Mouse (Mus musculus) lung, embryonic 14.5 days (tissue): ENCODE results near the gene Trpm7. TPM values are rescaled to one million over a fixed set of nuclear protein-coding genes. Genes with fewer than 3 reads are reported as not detected.
A peak's percentile ranks its signal among the peaks of the same experiment; 100 is the strongest.

Experiments used
- ATAC-seq: fragments of 200-750 bp; cut with Nextera tagmentation; 2 replicates; pipeline ENCODE4 v1.8.0; 2017; ENCODE audit warnings: mild to moderate bottlenecking, moderate TSS enrichment, moderate library complexity; ENCODE audit not compliant: insufficient read depth
- DNase-seq: peaks from one replicate; pipeline ENCODE4 v3.0.0-alpha.2; 2015
- H3K27ac ChIP-seq: fragments of 300-500 bp; sonication (generic); 2 replicates; pipeline ENCODE4 v1.5.1; 2014; ENCODE audit warnings: low read depth, mild to moderate bottlenecking, moderate library complexity
- H3K27me3 ChIP-seq: fragments of 300-500 bp; sonication (generic); 2 replicates; pipeline ENCODE4 v1.6.1; 2014; ENCODE audit warnings: low read length, control low read depth; ENCODE audit not compliant: insufficient read depth
- H3K36me3 ChIP-seq: fragments of 300-500 bp; sonication (generic); 2 replicates; pipeline ENCODE4 v1.6.1; 2014; ENCODE audit warnings: control low read depth; ENCODE audit not compliant: insufficient read depth
- H3K4me1 ChIP-seq: fragments of 300-500 bp; sonication (generic); 2 replicates; pipeline ENCODE4 v1.6.1; 2014; ENCODE audit warnings: antibody characterized with exemption, control low read depth; ENCODE audit not compliant: insufficient read depth
- H3K4me2 ChIP-seq: fragments of 300-500 bp; sonication (generic); 2 replicates; pipeline ENCODE4 v1.6.1; 2014; ENCODE audit warnings: mild to moderate bottlenecking
- H3K4me3 ChIP-seq: fragments of 300-500 bp; sonication (generic); 2 replicates; pipeline ENCODE4 v1.5.1; 2014; ENCODE audit warnings: low read depth, low read length
- H3K9ac ChIP-seq: fragments of 300-500 bp; sonication (generic); 2 replicates; pipeline ENCODE4 v1.6.1; 2014
- H3K9me3 ChIP-seq: fragments of 300-500 bp; sonication (generic); 2 replicates; pipeline ENCODE4 v1.6.1; 2016; ENCODE audit warnings: low read depth, low read length, control low read depth
- CTCF ChIP-seq: IDR thresholded peaks from 2 replicates; pipeline ENCODE4 v1.5.1; 2016; ENCODE audit warnings: antibody characterized with exemption, low read depth
- WGBS: fragments of 180-500 bp; shearing (Covaris S2); extraction: QIAGEN DNeasy Blood & Tissue Kit; methylation state at CpG from one replicate; pipeline ENCODE4 v1.1.7; 2014; 5-methylcytosine and 5-hydroxymethylcytosine counted together
- microRNA-seq: library from miRNA; unstranded; fragments of <30 nt; microRNA quantifications from one replicate; pipeline ENCODE4, GENCODE M21; 2016; ENCODE audit warnings: borderline number of aligned reads
- polyA plus RNA-seq: library from polyadenylated mRNA; unstranded; fragments of >200 nt; fragmentation: Nextera tagmentation; extraction: Ambion mirVana; gene quantifications from 2 replicates; pipeline ENCODE4 v1.2.1, GENCODE M21; 2014

Trpm7 gene
- polyA plus RNA-seq, 1 experiment from 2014 or later: 50.8 TPM

DNA sequence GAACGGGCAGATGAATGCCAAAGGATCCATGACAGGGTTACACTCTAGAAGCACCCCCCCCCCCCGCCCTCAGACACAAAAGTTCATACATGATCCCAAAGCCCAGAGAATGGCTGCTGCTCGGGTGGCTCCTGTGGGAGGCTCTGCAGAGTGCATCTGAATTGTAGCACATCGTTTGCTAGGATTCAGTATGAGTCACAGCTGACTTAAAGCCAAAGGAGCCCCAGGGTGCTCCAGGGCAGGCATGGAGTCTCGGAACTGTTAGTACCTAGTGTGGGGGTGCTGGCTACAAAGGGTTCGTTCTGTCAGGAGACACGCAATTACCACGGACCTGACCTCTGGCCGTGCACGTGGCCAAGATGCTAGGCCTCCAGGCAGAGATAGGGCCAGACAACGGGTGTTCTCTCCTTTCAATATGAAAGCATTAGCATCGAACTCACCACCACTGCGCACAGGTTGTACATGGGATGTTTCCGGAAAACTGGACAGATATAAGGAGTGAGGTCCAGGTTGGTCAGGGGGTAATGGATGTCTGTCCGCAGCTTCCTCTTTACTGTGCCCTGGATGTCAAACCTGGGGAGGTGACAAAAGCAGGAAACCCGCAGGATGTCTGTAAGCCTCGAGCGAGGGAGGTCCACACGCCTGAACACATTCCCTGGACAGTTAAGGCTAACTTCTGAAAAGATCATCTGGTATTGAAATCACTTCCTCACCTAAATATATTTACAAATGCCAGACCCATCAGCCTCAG lies 106.4 kb downstream of the Trpm7 start:
- WGBS: 63% methylated on average over 19 of the region's 19 CpGs
- no peak overlapping the region for H3K4me2 ChIP-seq

DNA sequence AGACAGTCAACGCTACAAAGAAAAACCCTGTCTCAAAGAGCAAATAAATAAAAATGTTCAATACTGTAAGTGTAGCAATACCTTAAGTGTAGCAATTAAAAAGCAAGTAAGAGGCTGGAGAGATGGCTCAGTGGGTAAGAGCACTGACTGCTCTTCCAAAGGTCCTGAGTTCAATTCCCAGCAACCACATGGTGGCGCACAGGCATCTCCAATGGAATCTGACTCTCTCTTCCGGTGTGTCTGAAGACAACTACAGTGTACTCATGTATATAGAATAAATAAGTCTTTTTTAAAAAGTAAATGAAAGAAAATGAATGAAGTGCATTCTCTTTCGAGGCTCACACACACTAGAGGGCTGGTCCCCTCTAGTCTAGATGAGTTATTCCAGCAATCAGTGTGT lies 107.8 kb downstream of the Trpm7 start:
- Histone ChIP-seq H3K9ac (no peak overlapping the region), H3K4me1 (no peaks in the 10 kb centered on the region), H3K4me3 (no peak overlapping the region), H3K4me2 (no peak overlapping the region), H3K9me3 (no peaks in the 10 kb centered on the region), H3K27ac (no peak overlapping the region), H3K36me3 (no peaks in the 10 kb centered on the region), H3K27me3 (no peaks in the 10 kb centered on the region; the same call in 1 of the 2 replicates)
- peak; percentile 39 for TF ChIP-seq CTCF
- peak; percentile 33 for DNase-seq
- 71% methylated on average over 4 of the region's 4 CpGs for WGBS
- ATAC-seq: no peak

More for the DNA sequence above, 106.4 kb downstream of the Trpm7 start:
- DNase-seq: no peak
- no peak overlapping the region for H3K9ac ChIP-seq
- no peak overlapping the region for H3K27ac ChIP-seq
- no peaks in the 10 kb centered on the region; the same call in 1 of the 2 replicates for H3K27me3 ChIP-seq
- no peak for ATAC-seq
- H3K36me3 ChIP-seq: no peaks in the 10 kb centered on the region
- H3K4me3 ChIP-seq: no peak overlapping the region
- no peaks in the 10 kb centered on the region for H3K9me3 ChIP-seq
- H3K4me1 ChIP-seq: no peaks in the 10 kb centered on the region
- TF ChIP-seq CTCF: no peak

DNA sequence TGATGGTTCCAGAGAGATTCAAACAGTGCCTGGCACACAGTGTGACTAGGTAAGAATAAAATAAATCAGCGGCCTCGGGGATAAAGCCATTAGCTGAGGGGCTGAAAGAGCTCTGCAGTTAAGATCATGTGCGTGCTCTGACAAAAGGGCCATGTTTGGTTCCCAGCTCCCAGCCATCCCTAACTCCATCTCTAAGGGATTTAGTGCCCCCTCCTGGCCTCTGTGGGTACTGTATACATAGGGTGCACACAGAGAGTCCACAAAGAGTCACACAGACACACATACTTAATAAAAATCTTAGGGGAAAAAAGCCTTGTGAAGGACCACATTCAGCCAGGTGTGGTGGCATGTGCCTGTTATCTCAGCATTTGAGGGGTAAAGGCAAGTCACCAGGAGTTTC lies 108.4 kb downstream of the Trpm7 start:
- TF ChIP-seq CTCF: no peak

DNA sequence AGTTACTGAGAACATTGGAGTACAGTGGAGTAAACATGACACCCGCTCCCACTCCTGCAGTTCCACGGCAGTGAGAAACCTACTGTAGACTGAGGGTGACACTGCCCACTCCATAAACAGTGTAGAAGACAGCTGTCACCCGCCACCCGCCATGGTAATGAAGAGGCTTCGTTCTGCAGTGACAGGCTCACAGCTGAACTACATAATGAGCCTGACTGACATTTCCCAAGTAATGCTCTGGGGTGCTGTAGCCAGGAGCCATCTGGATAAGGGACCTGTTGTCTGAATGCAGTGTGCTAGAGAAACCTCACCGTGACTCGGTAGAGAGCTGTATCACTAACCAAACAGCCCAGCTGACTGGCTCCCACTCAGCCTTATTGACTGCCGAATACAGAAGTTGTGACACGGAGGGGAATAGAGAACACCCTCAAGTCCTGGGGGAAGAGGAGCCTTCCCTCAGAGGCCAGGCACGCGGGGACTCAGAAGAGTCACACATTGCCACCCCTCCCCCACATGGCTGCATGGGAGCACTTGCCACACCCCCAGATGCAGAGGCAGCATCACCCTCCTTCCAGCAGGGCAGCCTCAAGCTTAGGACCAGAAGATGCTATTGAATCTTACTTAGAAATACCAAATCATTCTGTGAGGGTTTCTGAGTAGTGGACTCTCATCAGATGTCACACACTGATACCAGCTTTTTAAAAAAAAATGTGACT lies 110.0 kb downstream of the Trpm7 start:
- no peak for TF ChIP-seq CTCF
- Histone ChIP-seq H3K27me3 (no peaks in the 10 kb centered on the region), H3K4me1 (no peaks in the 10 kb centered on the region), H3K36me3 (peaks cover 16% of the 10 kb centered on the region), H3K9ac (no peak overlapping the region), H3K4me3 (no peak overlapping the region), H3K27ac (no peak overlapping the region), H3K4me2 (no peak overlapping the region), H3K9me3 (no peaks in the 10 kb centered on the region)
- DNase-seq: no peak
- WGBS: 33% methylated on average over 11 of the region's 11 CpGs
- ATAC-seq: peak; percentile 39

More for the DNA sequence above, 108.4 kb downstream of the Trpm7 start:
- Histone ChIP-seq H3K4me3 (no peak overlapping the region), H3K4me1 (no peaks in the 10 kb centered on the region), H3K4me2 (no peak overlapping the region), H3K9ac (no peak overlapping the region), H3K27ac (no peak overlapping the region), H3K27me3 (no peaks in the 10 kb centered on the region; the same call in 1 of the 2 replicates), H3K36me3 (0 out of 2 replicates have a peak, but pooled peaks cover 5% of the 10 kb centered on the region), H3K9me3 (no peaks in the 10 kb centered on the region)
- ATAC-seq (no peak), DNase-seq (no peak)
- WGBS: 96% methylated on average over 3 of the region's 3 CpGs

DNA sequence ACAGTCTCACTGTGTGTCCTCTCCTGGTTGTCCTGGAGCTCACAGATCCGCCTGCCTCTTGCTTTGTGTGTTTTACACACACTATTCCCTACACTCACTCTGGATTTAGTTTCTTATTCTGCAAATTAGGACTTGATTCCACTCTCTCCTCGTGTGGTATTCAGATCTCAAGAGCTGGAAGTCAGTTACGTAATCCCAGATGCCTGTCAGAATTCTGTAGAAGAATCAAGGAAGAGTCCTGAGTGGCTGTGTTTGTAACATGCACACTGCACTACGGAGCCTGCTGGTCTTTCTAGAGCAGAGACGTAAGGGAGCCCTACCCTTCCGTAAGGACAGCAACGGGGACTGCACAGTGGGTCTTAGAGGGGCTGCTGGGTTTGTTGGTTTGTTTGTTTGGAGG lies 116.7 kb downstream of the Trpm7 start:
- no peak for ATAC-seq

DNA sequence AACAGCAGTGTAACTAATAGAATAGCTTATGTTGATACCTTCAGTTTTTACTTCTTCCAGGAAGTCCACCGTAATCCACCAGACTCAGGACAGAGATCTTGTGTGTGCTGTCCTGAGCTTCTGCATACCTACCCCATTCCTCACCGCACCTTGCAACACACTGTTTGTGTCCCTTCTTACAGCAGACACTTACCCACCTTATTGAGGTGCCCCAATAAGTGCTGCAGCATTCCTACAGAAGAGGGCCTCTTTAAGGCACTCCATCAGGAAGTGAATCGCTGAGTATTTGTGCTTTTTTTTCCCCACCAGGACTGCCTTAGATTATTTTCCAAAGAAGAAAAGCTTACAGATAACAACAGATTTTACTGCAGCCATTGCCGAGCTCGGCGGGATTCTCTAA lies 120.4 kb downstream of the Trpm7 start:
- TF ChIP-seq CTCF: no peak
- 94% methylated on average over 6 of the region's 6 CpGs for WGBS
- Histone ChIP-seq H3K27me3 (no peaks in the 10 kb centered on the region), H3K4me3 (no peak overlapping the region), H3K36me3 (peaks cover 93% of the 10 kb centered on the region), H3K4me1 (no peaks in the 10 kb centered on the region), H3K9me3 (no peaks in the 10 kb centered on the region), H3K4me2 (no peak overlapping the region), H3K9ac (no peak overlapping the region), H3K27ac (no peak overlapping the region)
- no peak for DNase-seq
- ATAC-seq: no peak

More for the DNA sequence above, 116.7 kb downstream of the Trpm7 start:
- no peak overlapping the region for H3K27ac ChIP-seq
- no peaks in the 10 kb centered on the region for H3K27me3 ChIP-seq
- H3K4me3 ChIP-seq: no peak overlapping the region
- no peak for TF ChIP-seq CTCF
- WGBS: 88% methylated on average over 7 of the region's 7 CpGs
- no peaks in the 10 kb centered on the region for H3K4me1 ChIP-seq
- H3K36me3 ChIP-seq: peaks cover 82% of the 10 kb centered on the region
- no peak overlapping the region for H3K9ac ChIP-seq
- H3K9me3 ChIP-seq: no peaks in the 10 kb centered on the region
- no peak for DNase-seq
- no peak overlapping the region for H3K4me2 ChIP-seq

DNA sequence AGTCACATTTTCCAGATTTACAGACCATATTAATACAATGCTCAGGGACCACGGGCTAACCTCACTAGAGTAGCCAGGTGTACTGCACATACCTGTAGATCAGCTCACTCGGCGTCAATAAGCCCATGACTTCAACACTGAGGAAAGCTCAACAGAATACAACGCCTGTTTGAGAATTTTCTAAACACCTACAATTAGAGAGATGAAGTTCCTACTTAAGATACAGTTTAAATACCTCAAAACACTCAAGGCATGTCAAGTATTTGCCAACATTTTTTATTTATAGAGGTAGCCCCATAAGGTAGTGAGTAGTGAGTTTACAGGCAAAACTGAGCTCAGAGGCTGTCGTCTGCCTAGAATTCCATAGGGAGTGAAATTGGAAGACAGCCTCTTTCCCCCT lies 132.6 kb downstream of the Trpm7 start:
- H3K27me3 ChIP-seq: no peaks in the 10 kb centered on the region
- peaks cover 70% of the 10 kb centered on the region for H3K36me3 ChIP-seq
- DNase-seq (no peak), ATAC-seq (no peak)
- H3K4me2 ChIP-seq: no peak overlapping the region
- H3K4me3 ChIP-seq: no peak overlapping the region
- H3K4me1 ChIP-seq: no peaks in the 10 kb centered on the region
- H3K9me3 ChIP-seq: no peaks in the 10 kb centered on the region
- H3K27ac ChIP-seq: no peak overlapping the region
- H3K9ac ChIP-seq: no peak overlapping the region
- no peak for TF ChIP-seq CTCF
- 73% methylated on average over 5 of the region's 5 CpGs for WGBS

Small RNA genes within 50 kb of the gene (microRNA-seq; reads per million reads assigned to microRNA genes)
- 1.7 reads per million for gene Mir3473g

Other genes with a start within 250 kb of the Trpm7 start
- gene Gabpb1, start 199.9 kb downstream of the Trpm7 start, polyA plus RNA-seq: 66.3 and 68.3 TPM in 2 replicates
- 43.8 and 44.6 TPM in 2 replicates for gene Usp8, start 168.9 kb downstream of the Trpm7 start, polyA plus RNA-seq
- 3.6 and 4.1 TPM in 2 replicates for gene Usp50, start 92.8 kb downstream of the Trpm7 start, polyA plus RNA-seq
- 42.7 and 46.0 TPM in 2 replicates for gene Sppl2a, start 57.0 kb upstream of the Trpm7 start, polyA plus RNA-seq
- 11.2 and 11.9 TPM in 2 replicates for gene Ap4e1, start 132.5 kb upstream of the Trpm7 start, polyA plus RNA-seq
- 51.3 and 54.2 TPM in 2 replicates for gene Blvra, start 194.4 kb upstream of the Trpm7 start, polyA plus RNA-seq